Mouse (Mus musculus) heart, postnatal 0 days (tissue): ENCODE data around the gene Aimp2. TPM values are rescaled to one million over a fixed set of nuclear protein-coding genes. Genes with fewer than 3 reads are reported as not detected.

Experiments
- ATAC-seq: fragments of 200-750 bp; cut with Nextera tagmentation; 2 replicates; pipeline ENCODE4 v1.8.0; 2017; ENCODE audit warnings: low read depth, moderate number of reproducible peaks, moderate library complexity; ENCODE audit not compliant: insufficient read depth
- DNase-seq: peaks from one replicate; pipeline ENCODE4 v3.0.0-alpha.2; 2016; ENCODE audit warnings: low spot score
- H3K27ac ChIP-seq: fragments of 300-500 bp; sonication (generic); 2 replicates; pipeline ENCODE4 v1.5.1; 2014; ENCODE audit warnings: low read depth, mild to moderate bottlenecking
- H3K27me3 ChIP-seq: fragments of 300-500 bp; sonication (generic); 2 replicates; pipeline ENCODE4 v1.6.1; 2014; ENCODE audit warnings: low read length, mixed read lengths; ENCODE audit not compliant: control insufficient read depth, insufficient read depth
- H3K36me3 ChIP-seq: fragments of 300-500 bp; sonication (generic); replicated peaks from 2 replicates; pipeline ENCODE4 v1.6.1; 2014; ENCODE audit warnings: low read length, mixed read lengths; ENCODE audit not compliant: control insufficient read depth, insufficient read depth
- H3K4me1 ChIP-seq: fragments of 300-500 bp; sonication (generic); 2 replicates; pipeline ENCODE4 v1.6.1; 2014; ENCODE audit warnings: antibody characterized with exemption; ENCODE audit not compliant: control insufficient read depth, insufficient read depth
- H3K4me2 ChIP-seq: fragments of 300-500 bp; sonication (generic); 2 replicates; pipeline ENCODE4 v1.6.1; 2014; ENCODE audit warnings: low read depth, mild to moderate bottlenecking, low read length, moderate library complexity
- H3K4me3 ChIP-seq: fragments of 300-500 bp; sonication (generic); 2 replicates; pipeline ENCODE4 v1.5.1; 2014; ENCODE audit warnings: low read depth, low read length
- H3K9ac ChIP-seq: fragments of 300-500 bp; sonication (generic); replicated peaks from 2 replicates; pipeline ENCODE4 v1.6.1; 2014; ENCODE audit warnings: low read depth, low read length, mixed read lengths
- H3K9me3 ChIP-seq: fragments of 300-500 bp; sonication (generic); replicated peaks from 2 replicates; pipeline ENCODE4 v1.6.1; 2016; ENCODE audit warnings: low read length; ENCODE audit not compliant: control insufficient read depth
- CTCF ChIP-seq: IDR thresholded peaks from 2 replicates; pipeline ENCODE4 v1.5.1; 2016; ENCODE audit warnings: antibody characterized with exemption, control low read depth, low read depth
- EP300 ChIP-seq: IDR thresholded peaks from 2 replicates; pipeline ENCODE4 v1.6.1; 2016; ENCODE audit warnings: antibody characterized with exemption, low read depth
- WGBS: fragments of 180-500 bp; shearing (Covaris S2); extraction: QIAGEN DNeasy Blood & Tissue Kit; methylation state at CpG from one replicate; pipeline ENCODE4 v1.1.7; 2014; 5-methylcytosine and 5-hydroxymethylcytosine counted together
- polyA plus RNA-seq: library from polyadenylated mRNA; unstranded; fragments of >200 nt; fragmentation: Nextera tagmentation; extraction: Ambion mirVana; gene quantifications from 2 replicates; pipeline ENCODE4 v1.2.1, GENCODE M21; 2015
- total RNA-seq: library from RNA; depleted of rRNA; stranded (reverse); fragments of >200 nt; gene quantifications from 2 replicates; pipeline ENCODE4 v1.2.3, GENCODE M21; 2014; ENCODE audit warnings: low replicate concordance; rRNA removed

Aimp2 gene
- total and polyA plus RNA-seq, 2 experiments from 2014 or later, result 67.2 to 99.0 TPM

DNA sequence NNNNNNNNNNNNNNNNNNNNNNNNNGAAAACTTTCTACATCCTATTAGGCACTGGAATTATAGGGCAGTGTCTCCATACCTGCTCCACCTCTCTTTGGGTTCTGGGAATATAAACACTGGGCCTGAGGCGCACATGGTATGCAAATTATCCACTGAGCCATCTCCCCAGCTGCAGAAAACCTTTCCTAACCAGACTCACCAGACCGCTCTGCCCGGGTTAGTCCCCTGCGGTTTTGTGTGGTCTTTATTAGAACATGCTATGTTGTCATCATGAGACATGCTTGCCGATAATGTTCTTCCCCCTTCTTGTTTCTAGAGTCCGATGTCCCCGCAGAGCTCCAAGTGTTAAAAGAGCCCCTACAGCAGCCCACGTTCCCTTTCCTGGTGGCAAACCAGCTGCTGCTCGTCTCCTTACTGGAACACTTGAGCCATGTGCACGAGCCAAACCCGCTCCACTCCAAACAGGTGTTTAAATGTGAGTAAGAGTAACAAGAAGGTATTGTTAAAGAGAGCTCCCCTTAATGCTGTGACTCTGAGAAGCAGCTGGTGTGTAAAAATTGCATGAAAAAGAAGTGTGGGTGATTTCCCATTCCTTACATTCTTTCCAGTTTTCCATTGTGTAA is 38.0 kb downstream of the Aimp2 start:
- DNase-seq, result no peak
- no peak overlapping the region for H3K4me3 ChIP-seq
- H3K27me3 ChIP-seq, result no peaks in the 10 kb centered on the region
- no peak overlapping the region for H3K4me2 ChIP-seq
- H3K4me1 ChIP-seq, result no peaks in the 10 kb centered on the region
- H3K36me3 ChIP-seq, result peaks cover 36% of the 10 kb centered on the region
- no peak overlapping the region for H3K27ac ChIP-seq
- 84% methylated on average over 11 of the region's 11 CpGs for WGBS
- ATAC-seq, result no peak
- no peak overlapping the region for H3K9ac ChIP-seq
- TF ChIP-seq EP300 (no peak), CTCF (no peak)
- no peaks in the 10 kb centered on the region for H3K9me3 ChIP-seq

Other genes with a start within 250 kb of the Aimp2 start
- 6.0 and 8.3 TPM in 2 replicates for gene Usp42, start 177.6 kb downstream of the Aimp2 start, total RNA-seq
- 5.1 and 5.6 TPM in 2 replicates for gene Usp42, start 177.6 kb downstream of the Aimp2 start, polyA plus RNA-seq
- 18.7 and 21.6 TPM in 2 replicates for gene Eif2ak1, start 92.1 kb downstream of the Aimp2 start, total RNA-seq
- gene Eif2ak1, start 92.1 kb downstream of the Aimp2 start, polyA plus RNA-seq, result 18.3 and 18.4 TPM in 2 replicates
- gene Ankrd61, start 12.2 kb downstream of the Aimp2 start, total RNA-seq, result not detected in 2 replicates
- 0.07 TPM in 1 of 2 replicates, not detected in the other for gene Ankrd61, start 12.2 kb downstream of the Aimp2 start, polyA plus RNA-seq
- gene Pms2, start 117 bp upstream of the Aimp2 start, total RNA-seq, result 6.8 and 10.5 TPM in 2 replicates
- gene Pms2, start 117 bp upstream of the Aimp2 start, polyA plus RNA-seq, result 7.5 and 8.0 TPM in 2 replicates
- 5.8 TPM in 1 of 2 replicates, not detected in the other for gene Gm42421, start 18.3 kb upstream of the Aimp2 start, total RNA-seq
- gene Gm42421, start 18.3 kb upstream of the Aimp2 start, polyA plus RNA-seq, result 0.29 and 0.54 TPM in 2 replicates
- gene Rsph10b, start 23.2 kb upstream of the Aimp2 start, total RNA-seq, result 0.35 and 1.2 TPM in 2 replicates
- gene Rsph10b, start 23.2 kb upstream of the Aimp2 start, polyA plus RNA-seq, result 0.72 and 1.6 TPM in 2 replicates
- gene Ccz1, start 105.0 kb upstream of the Aimp2 start, total RNA-seq, result 33.7 and 34.0 TPM in 2 replicates
- 43.3 and 44.2 TPM in 2 replicates for gene Ccz1, start 105.0 kb upstream of the Aimp2 start, polyA plus RNA-seq
- not detected in 2 replicates for gene Ocm, start 116.8 kb upstream of the Aimp2 start, total RNA-seq
- not detected in 2 replicates for gene Ocm, start 116.8 kb upstream of the Aimp2 start, polyA plus RNA-seq
- 19.5 and 23.2 TPM in 2 replicates for gene Lmtk2, start 190.6 kb upstream of the Aimp2 start, total RNA-seq
- 2.2 and 2.5 TPM in 2 replicates for gene Lmtk2, start 190.6 kb upstream of the Aimp2 start, polyA plus RNA-seq